Mouse (Mus musculus): Measurements from ENCODE around the gene Usp2. TPM values are rescaled to one million over a fixed set of nuclear protein-coding genes. Genes with fewer than 3 reads are reported as not detected.

Gene Usp2
- total and polyA plus RNA-seq, 3 experiments = 2.1 to 2.3 (median 2.2) TPM

- H3K4me2 ChIP-seq (ENCODE audit: insufficient read depth, low read depth, poor library complexity, severe bottlenecking) = no peak overlapping the region
- no peak overlapping the region for H3K9ac ChIP-seq (ENCODE audit: insufficient read depth, low read depth)
- TF ChIP-seq JUND (conservative IDR thresholded peaks at IDR 0.05; ENCODE audit: low read depth, low read length) = no peak
- TF ChIP-seq NRF1 (IDR thresholded peaks at IDR 0.05; ENCODE audit: low read depth, low read length) = no peak
- no peak for TF ChIP-seq SMC3 (IDR thresholded peaks at IDR 0.05; ENCODE audit: low read depth, low read length)
- no peak for TF ChIP-seq BHLHE40 (IDR thresholded peaks at IDR 0.05; ENCODE audit: low read depth, low read length)
- TF ChIP-seq CHD1 (IDR thresholded peaks at IDR 0.05; ENCODE audit: low read depth, low read length) = no peak
- TF ChIP-seq MYC (IDR thresholded peaks at IDR 0.05; ENCODE audit: low read depth, low read length) = no peak
- TF ChIP-seq CTCF (conservative IDR thresholded peaks at IDR 0.05 in 1 of 2, IDR thresholded peaks at IDR 0.05 in 1 of 2; ENCODE audit: low read depth in 2 of 2, low read length in 2 of 2) = no peak
- no peak for TF ChIP-seq POLR2A (IDR thresholded peaks at IDR 0.05; ENCODE audit: low read depth, low read length)
- TF ChIP-seq GABPA (IDR thresholded peaks at IDR 0.05; ENCODE audit: insufficient replicate concordance, low read depth, low read length) = no peak
- TF ChIP-seq NELFE (IDR thresholded peaks at IDR 0.05; ENCODE audit: low read depth, low read length) = no peak
- no peak for TF ChIP-seq ELF1 (IDR thresholded peaks at IDR 0.05; ENCODE audit: low read depth, low read length)
- TF ChIP-seq EP300 (IDR thresholded peaks at IDR 0.05; ENCODE audit: low read length) = no peak
- no peak for TF ChIP-seq PAX5 (IDR thresholded peaks at IDR 0.05; ENCODE audit: low read length)
- no peak for TF ChIP-seq ZKSCAN1 (IDR thresholded peaks at IDR 0.05; ENCODE audit: borderline replicate concordance, low read depth, low read length)
- TF ChIP-seq RCOR1 (conservative IDR thresholded peaks at IDR 0.05; ENCODE audit: low read depth, low read length) = no peak
- no peak for TF ChIP-seq HCFC1 (IDR thresholded peaks at IDR 0.05; ENCODE audit: low read depth, low read length)
- dilution Hi-C loops (cut with MboI; ENCODE audit: extremely low pct_ligation_motif_present, extremely low pct_unique_long_range_greater_than_20kb, low sequenced_read_pairs) = no loop called here
- H3K9me3 ChIP-seq (replicated peaks; ENCODE audit: low read length) = no peaks in the 10 kb centered on the region
- peaks cover 50% of the 10 kb centered on the region for H3K27me3 ChIP-seq (replicated peaks)
- no peak for DNase-seq (ENCODE audit: extremely low read depth)
- no peaks in the 10 kb centered on the region for H3K79me2 ChIP-seq (replicated peaks; ENCODE audit: control insufficient read depth, extremely low read depth, insufficient read depth, poor library complexity, severe bottlenecking)
- peaks cover 0 to 2% of the 10 kb centered on the region in 2 experiments for H3K36me3 ChIP-seq (replicated peaks in 1 of 2; ENCODE audit: control insufficient read depth in 1 of 2, insufficient read depth in 1 of 2, low read length in 1 of 2)
- in situ Hi-C loops (cut with MboI; ENCODE audit: low pct_ligation_motif_present, low pct_unique_long_range_greater_than_20kb, low sequenced_read_pairs) = no loop called here
- H3K4me3 ChIP-seq (replicated peaks in 1 of 3; ENCODE audit: low read depth in 2 of 3, low read length in 2 of 3, poor library complexity in 1 of 3) = no peak overlapping the region
- H3K27ac ChIP-seq (ENCODE audit: insufficient read depth, low read depth) = no peak overlapping the region
- peaks cover 19 to 57% of the 10 kb centered on the region in 2 experiments for H3K4me1 ChIP-seq (ENCODE audit: control insufficient read depth in 1 of 2, insufficient read depth in 2 of 2)
These were observed 19.2 kb downstream of the Usp2 start for GRCm38 (mm10) chr9:44085741-44086665.

- dilution Hi-C loops (cut with MboI; ENCODE audit: extremely low pct_ligation_motif_present, extremely low pct_unique_long_range_greater_than_20kb, low sequenced_read_pairs) = no loop called here
These were observed 20.1 kb downstream of the Usp2 start for GRCm38 (mm10) chr9:44086960-44087359.

More at GRCm38 (mm10) chr9:44086960-44087359, 20.1 kb downstream of the Usp2 start:
- H3K36me3 ChIP-seq (replicated peaks in 1 of 2; ENCODE audit: control insufficient read depth in 1 of 2, insufficient read depth in 1 of 2, low read length in 1 of 2) = peaks cover 0 to 7% of the 10 kb centered on the region in 2 experiments
- H3K4me1 ChIP-seq (ENCODE audit: control insufficient read depth in 1 of 2, insufficient read depth in 2 of 2) = peaks cover 19 to 57% of the 10 kb centered on the region in 2 experiments
- H3K79me2 ChIP-seq (replicated peaks; ENCODE audit: control insufficient read depth, extremely low read depth, insufficient read depth, poor library complexity, severe bottlenecking) = no peaks in the 10 kb centered on the region
- no peak overlapping the region for H3K4me3 ChIP-seq (replicated peaks in 1 of 3; ENCODE audit: low read depth in 2 of 3, low read length in 2 of 3, poor library complexity in 1 of 3)
- peaks cover 44% of the 10 kb centered on the region for H3K27me3 ChIP-seq (replicated peaks)
- no peak overlapping the region for H3K27ac ChIP-seq (ENCODE audit: insufficient read depth, low read depth)
- DNase-seq (ENCODE audit: extremely low read depth) = no peak
- H3K4me2 ChIP-seq (ENCODE audit: insufficient read depth, low read depth, poor library complexity, severe bottlenecking) = no peak overlapping the region; the same call in 1 of the 2 replicates
- H3K9ac ChIP-seq (ENCODE audit: insufficient read depth, low read depth) = no peak overlapping the region
- in situ Hi-C loops (cut with MboI; ENCODE audit: low pct_ligation_motif_present, low pct_unique_long_range_greater_than_20kb, low sequenced_read_pairs) = no loop called here
- TF ChIP-seq CHD2 (IDR thresholded peaks at IDR 0.05; ENCODE audit: low read length) = no peak
- TF ChIP-seq POLR2A (IDR thresholded peaks at IDR 0.05; ENCODE audit: low read depth, low read length) = no peak
- no peak for TF ChIP-seq MAZ (IDR thresholded peaks at IDR 0.05; ENCODE audit: low read depth, low read length)
- no peak for TF ChIP-seq NRF1 (IDR thresholded peaks at IDR 0.05; ENCODE audit: low read depth, low read length)
- no peak for TF ChIP-seq ZKSCAN1 (IDR thresholded peaks at IDR 0.05; ENCODE audit: borderline replicate concordance, low read depth, low read length)
- no peak for TF ChIP-seq ZC3H11A (IDR thresholded peaks at IDR 0.05; ENCODE audit: low read depth, low read length)
- TF ChIP-seq USF2 (conservative IDR thresholded peaks at IDR 0.05; ENCODE audit: low read depth, low read length) = no peak
- TF ChIP-seq E2F4 (IDR thresholded peaks at IDR 0.05; ENCODE audit: insufficient replicate concordance, low read depth, low read length) = no peak
- no peak for TF ChIP-seq MEF2A (IDR thresholded peaks at IDR 0.05; ENCODE audit: borderline replicate concordance, low read depth, low read length)
- no peak for TF ChIP-seq USF1 (IDR thresholded peaks at IDR 0.05; ENCODE audit: low read depth, low read length)
- no peak for TF ChIP-seq UBTF (IDR thresholded peaks at IDR 0.05; ENCODE audit: low read depth, low read length)
- TF ChIP-seq ELF1 (IDR thresholded peaks at IDR 0.05; ENCODE audit: low read depth, low read length) = no peak
- TF ChIP-seq SIN3A (IDR thresholded peaks at IDR 0.05; ENCODE audit: low read length) = no peak
- TF ChIP-seq MAFK (IDR thresholded peaks at IDR 0.05; ENCODE audit: insufficient replicate concordance, low read length) = no peak
- H3K9me3 ChIP-seq (replicated peaks; ENCODE audit: low read length) = no peaks in the 10 kb centered on the region

Measured in CH12.LX (cell line).